Mouse (Mus musculus) spleen, adult 2 months (tissue): ENCODE results near the gene Gimap7. TPM values are rescaled to one million over a fixed set of nuclear protein-coding genes. Genes with fewer than 3 reads are reported as not detected.

Source experiments
- DNase-seq, 2 experiments: peaks; one replicate each; pipeline versions ENCODE4 v3.0.0 to v3.0.0-alpha.2; 2012 to 2021; ENCODE audit warnings: low spot score in 2 of 2, low read depth in 1 of 2
- H3K27ac ChIP-seq: fragments of 200-500 bp; 2 replicates; pipeline ENCODE4 v1.5.1; 2012; ENCODE audit warnings: low read length, inconsistent platforms; ENCODE audit not compliant: insufficient read depth
- H3K27me3 ChIP-seq: fragments of 200-500 bp; 2 replicates; pipeline ENCODE4 v1.6.1; 2012; ENCODE audit warnings: mild to moderate bottlenecking, moderate library complexity, low read length, inconsistent platforms; ENCODE audit not compliant: control insufficient read depth, insufficient read depth
- H3K36me3 ChIP-seq: fragments of 200-500 bp; 2 replicates; pipeline ENCODE4 v1.6.1; 2012; ENCODE audit warnings: mild to moderate bottlenecking, low read length, inconsistent platforms; ENCODE audit not compliant: control insufficient read depth, insufficient read depth
- H3K4me1 ChIP-seq: fragments of 200-500 bp; 2 replicates; pipeline ENCODE4 v1.6.1; 2011; ENCODE audit warnings: inconsistent platforms; ENCODE audit not compliant: control insufficient read depth, insufficient read depth, insufficient read length
- H3K4me3 ChIP-seq: fragments of 200-500 bp; 2 replicates; pipeline ENCODE4 v1.5.1; 2011; ENCODE audit warnings: mild to moderate bottlenecking, inconsistent platforms; ENCODE audit not compliant: insufficient read depth, insufficient read length; ENCODE audit errors: extremely low read depth
- CTCF ChIP-seq: fragments of 200-500 bp; IDR thresholded peaks from 2 replicates; pipeline ENCODE4 v1.5.1; 2011; ENCODE audit warnings: mild to moderate bottlenecking, inconsistent platforms; ENCODE audit not compliant: insufficient read depth, insufficient read length, insufficient replicate concordance; ENCODE audit errors: extremely low read depth
- POLR2A ChIP-seq: fragments of 200-500 bp; IDR thresholded peaks from 2 replicates; pipeline ENCODE4 v1.6.1; 2011; ENCODE audit warnings: low read depth, low read length, inconsistent platforms
- WGBS: fragments of 180-500 bp; shearing (Covaris S2); methylation state at CpG from one replicate; pipeline ENCODE4 v1.1.7; 2018; 5-methylcytosine and 5-hydroxymethylcytosine counted together
- polyA plus RNA-seq: library from polyadenylated mRNA; depleted of rRNA; stranded (reverse); fragments of >200 nt; gene quantifications from 2 replicates; pipeline ENCODE4 v1.2.3, GENCODE M21; 2012; rRNA removed

Gene Gimap7
- 9.5 and 11.6 TPM in 2 replicates for polyA plus RNA-seq

GRCm38 (mm10) chr6:48718455-48718854 is at the start of gene Gimap7, which contains the start of gene Gm28053:
Gimap7 (plus strand) TSS chr6:48718621.
Gm28053 (plus strand) TSS chr6:48718607.
- DNase-seq = peak; percentile 76 to 77
- no peaks in the 10 kb centered on the region; the same call in 1 of the 2 replicates for H3K36me3 ChIP-seq
- H3K27me3 ChIP-seq = no peaks in the 10 kb centered on the region
- 7% methylated on average over 2 of the region's 2 CpGs for WGBS
- peak; percentile 35 for TF ChIP-seq POLR2A
- no peak for TF ChIP-seq CTCF
- H3K4me1 ChIP-seq = peaks cover 23% of the 10 kb centered on the region; the same call in 1 of the 2 replicates
- H3K27ac ChIP-seq = peak within 1 kb of the TSS; percentile 95
- H3K4me3 ChIP-seq = peak within 1 kb of the TSS; percentile 51

GRCm38 (mm10) chr6:48669446-48669969 is 48.9 kb upstream of the Gimap7 start:
- no peak overlapping the region for H3K4me3 ChIP-seq
- H3K4me1 ChIP-seq = peaks cover 21% of the 10 kb centered on the region; the same call in 1 of the 2 replicates
- 69% methylated on average over 2 of the region's 2 CpGs for WGBS
- H3K27me3 ChIP-seq = no peaks in the 10 kb centered on the region
- DNase-seq = no peak
- no peak for TF ChIP-seq CTCF
- no peak for TF ChIP-seq POLR2A
- H3K36me3 ChIP-seq = no peaks in the 10 kb centered on the region
- H3K27ac ChIP-seq = no peak overlapping the region

- Histone ChIP-seq H3K27me3 (no peaks in the 10 kb centered on the region), H3K36me3 (peaks cover 3% of the 10 kb centered on the region; the same call in 1 of the 2 replicates), H3K4me1 (peaks cover 19% of the 10 kb centered on the region), H3K27ac (peak overlapping the region; percentile 95), H3K4me3 (no peak overlapping the region; the same call in 1 of the 2 replicates)
- TF ChIP-seq POLR2A = no peak; the same call in 1 of the 2 replicates
- no peak for TF ChIP-seq CTCF
- DNase-seq = no peak
- 71% methylated on average over 9 of the region's 9 CpGs for WGBS
These were observed 43.9 kb upstream of the Gimap7 start for GRCm38 (mm10) chr6:48674291-48675058.

GRCm38 (mm10) chr6:48675400-48675930 is 43.0 kb upstream of the Gimap7 start:
- H3K27ac ChIP-seq = peak overlapping the region; percentile 95
- peaks cover 3% of the 10 kb centered on the region; the same call in 1 of the 2 replicates for H3K36me3 ChIP-seq
- H3K4me1 ChIP-seq = peaks cover 21% of the 10 kb centered on the region
- TF ChIP-seq POLR2A = no peak
- TF ChIP-seq CTCF = no peak
- no peak for DNase-seq
- 16% methylated on average over 10 of the region's 10 CpGs for WGBS
- no peaks in the 10 kb centered on the region for H3K27me3 ChIP-seq
- peak overlapping the region; percentile 54; the same call in 1 of the 2 replicates for H3K4me3 ChIP-seq

GRCm38 (mm10) chr6:48675931-48676859 is 42.2 kb upstream of the Gimap7 start, which contains the start of gene Gimap9:
Gimap9 (plus strand) TSS chr6:48676129.
- H3K36me3 ChIP-seq = peaks cover 3% of the 10 kb centered on the region; the same call in 1 of the 2 replicates
- under 1% methylated on average over 13 of the region's 13 CpGs for WGBS
- TF ChIP-seq CTCF = no peak
- peak; percentile 98 for TF ChIP-seq POLR2A
- H3K27ac ChIP-seq = peak within 1 kb of the TSS; percentile 95
- H3K27me3 ChIP-seq = no peaks in the 10 kb centered on the region
- H3K4me1 ChIP-seq = peaks cover 22% of the 10 kb centered on the region
- H3K4me3 ChIP-seq = peak within 1 kb of the TSS; percentile 97
- DNase-seq = peak; percentile 77 to 86

GRCm38 (mm10) chr6:48676860-48677415 is 41.5 kb upstream of the Gimap7 start:
- H3K4me3 ChIP-seq = peak overlapping the region; percentile 39
- peaks cover 3% of the 10 kb centered on the region; the same call in 1 of the 2 replicates for H3K36me3 ChIP-seq
- H3K27me3 ChIP-seq = no peaks in the 10 kb centered on the region
- no peak for DNase-seq
- WGBS = 49% methylated on average over 5 of the region's 5 CpGs
- TF ChIP-seq CTCF (no peak), POLR2A (no peak)
- H3K27ac ChIP-seq = peak overlapping the region; percentile 81
- peaks cover 26% of the 10 kb centered on the region for H3K4me1 ChIP-seq
